In genomic region chr16:65655490-65655889, GRCm38 (mm10) we compare ENCODE assay signal across 33 mouse cellular contexts.
DNase-seq lines count a peak whose midpoint lies in the region; ATAC-seq and TF ChIP-seq lines count a peak whose summit lies in the region.
"Had no signal": no experiment of that assay in that cellular context is flagged by ENCODE, and none has a peak within 500 bp of the region (broad histone marks: within the 10 kb centered on the region; RNA-seq: fewer than 3 reads in every experiment).

No protein-coding gene starts in this region.

- no peak for TF ChIP-seq RAD21 in MEL (IDR thresholded peaks at IDR 0.05; ENCODE audit: low read depth, low read length)

- H3K27ac ChIP-seq in midbrain, embryonic 11.5 days (ENCODE audit: low read depth, low read length), result no peak overlapping the region
- H3K27ac ChIP-seq in midbrain, embryonic 10.5 days (replicated peaks), result no peak overlapping the region
- no peak overlapping the region for H3K27ac ChIP-seq in MEL (ENCODE audit: control insufficient read depth, low read depth, low read length)
- H3K27ac ChIP-seq in forebrain, postnatal 0 days (ENCODE audit: low read depth, low read length), result no peak overlapping the region
- H3K27ac ChIP-seq: embryonic facial prominence, embryonic 10.5 days; embryonic facial prominence, embryonic 13.5 days; forebrain, embryonic 10.5 days; forebrain, embryonic 13.5 days; gastrocnemius, adult 2 months; heart, embryonic 15.5 days; hindbrain, embryonic 14.5 days; hindbrain, postnatal 0 days had no signal

- TF ChIP-seq POLR2A in MEL (IDR thresholded peaks at IDR 0.05; ENCODE audit: control insufficient read depth in 1 of 2, insufficient read depth in 1 of 2, low read depth in 1 of 2, low read length in 2 of 2, poor library complexity in 1 of 2), result no peak

- TF ChIP-seq EP300 in MEL (IDR thresholded peaks at IDR 0.05; ENCODE audit: low read depth in 1 of 2, low read length in 2 of 2), result no peak

- no peaks in the 10 kb centered on the region for H3K36me3 ChIP-seq in midbrain, embryonic 11.5 days (ENCODE audit: control insufficient read depth, insufficient read depth, low read length)
- no peaks in the 10 kb centered on the region for H3K36me3 ChIP-seq in midbrain, embryonic 10.5 days
- no peaks in the 10 kb centered on the region for H3K36me3 ChIP-seq in MEL (ENCODE audit: control insufficient read depth in 1 of 2, insufficient read depth in 2 of 2, low read length in 2 of 2)
- no peaks in the 10 kb centered on the region for H3K36me3 ChIP-seq in forebrain, postnatal 0 days (ENCODE audit: insufficient read depth)
- H3K36me3 ChIP-seq: embryonic facial prominence, embryonic 10.5 days; embryonic facial prominence, embryonic 13.5 days; forebrain, embryonic 10.5 days; G1E; heart, embryonic 12.5 days; heart, embryonic 15.5 days had no signal

- no peak overlapping the region for H3K9ac ChIP-seq in midbrain, embryonic 11.5 days (ENCODE audit: low read length)
- no peak overlapping the region for H3K9ac ChIP-seq in MEL (ENCODE audit: control insufficient read depth, low read depth, low read length, poor library complexity, severe bottlenecking)
- no peak overlapping the region for H3K9ac ChIP-seq in forebrain, postnatal 0 days
- H3K9ac ChIP-seq: embryonic facial prominence, embryonic 13.5 days; forebrain, embryonic 13.5 days; heart, embryonic 12.5 days; heart, embryonic 15.5 days; hindbrain, embryonic 14.5 days had no signal

- no peak for TF ChIP-seq CTCF in MEL (IDR thresholded peaks at IDR 0.05 in 2 of 3, conservative IDR thresholded peaks at IDR 0.05 in 1 of 3; ENCODE audit: control insufficient read depth in 1 of 3, insufficient read depth in 1 of 3, low read depth in 2 of 3, low read length in 3 of 3, poor library complexity in 1 of 3, severe bottlenecking in 1 of 3)
- no peak for TF ChIP-seq CTCF in forebrain, postnatal 0 days (IDR thresholded peaks at IDR 0.05; ENCODE audit: low read depth)

- no peak overlapping the region for H3K4me2 ChIP-seq in midbrain, embryonic 11.5 days
- no peak overlapping the region for H3K4me2 ChIP-seq in forebrain, postnatal 0 days (ENCODE audit: low read depth)
- H3K4me2 ChIP-seq: embryonic facial prominence, embryonic 13.5 days; forebrain, embryonic 13.5 days; heart, embryonic 12.5 days; heart, embryonic 15.5 days; hindbrain, embryonic 14.5 days had no signal

- no peaks in the 10 kb centered on the region for H3K79me2 ChIP-seq in MEL (ENCODE audit: control insufficient read depth, insufficient read depth, low read length, poor library complexity)

- no peak for DNase-seq in midbrain, embryonic 11.5 days (ENCODE audit: low spot score, missing footprints)
- DNase-seq in midbrain, embryonic 10.5 days (ENCODE audit: low spot score), result no peak
- DNase-seq in MEL (ENCODE audit: low read depth, low spot score), result peak; percentile 20
- no peak for DNase-seq in spleen, postnatal 14 days (ENCODE audit: low spot score in 2 of 2)
- no peak for DNase-seq in ovary, adult 18-20 months (ENCODE audit: low spot score)
- DNase-seq in layer of hippocampus, adult 9-10 months (ENCODE audit: low spot score), result no peak
- no peak for DNase-seq in forebrain, postnatal 0 days
- DNase-seq: adrenal gland, adult 8-10 months; adrenal gland, postnatal 25 days; cerebellum, adult 18-20 months; cerebellum, adult 9-10 months; cerebellum, postnatal 14 days; embryo, embryonic 11 days; gastrocnemius, adult 2 months; gastrocnemius, postnatal 14 days; heart, adult 18-20 months; heart, postnatal 10 days; heart, postnatal 36 days had no signal

- H3K9me3 ChIP-seq in midbrain, embryonic 11.5 days (ENCODE audit: control insufficient read depth, low read length), result no peaks in the 10 kb centered on the region
- no peaks in the 10 kb centered on the region for H3K9me3 ChIP-seq in midbrain, embryonic 10.5 days (replicated peaks)
- H3K9me3 ChIP-seq in MEL (replicated peaks; ENCODE audit: insufficient read depth, low read length), result no peaks in the 10 kb centered on the region
- no peaks in the 10 kb centered on the region for H3K9me3 ChIP-seq in forebrain, postnatal 0 days (ENCODE audit: low read length)
- H3K9me3 ChIP-seq: embryonic facial prominence, embryonic 10.5 days; embryonic facial prominence, embryonic 13.5 days; forebrain, embryonic 10.5 days; forebrain, embryonic 13.5 days; G1E; heart, embryonic 12.5 days; heart, embryonic 15.5 days had no signal

- no peak overlapping the region for H3K4me3 ChIP-seq in midbrain, embryonic 11.5 days (ENCODE audit: low read depth, low read length)
- no peak overlapping the region for H3K4me3 ChIP-seq in midbrain, embryonic 10.5 days
- no peak overlapping the region for H3K4me3 ChIP-seq in MEL (ENCODE audit: control insufficient read depth in 1 of 2, insufficient read depth in 1 of 2, low read depth in 2 of 2, low read length in 2 of 2)
- H3K4me3 ChIP-seq in forebrain, postnatal 0 days (ENCODE audit: low read depth, low read length), result no peak overlapping the region
- H3K4me3 ChIP-seq: embryonic facial prominence, embryonic 10.5 days; embryonic facial prominence, embryonic 13.5 days; forebrain, embryonic 10.5 days; forebrain, embryonic 13.5 days; gastrocnemius, adult 2 months; heart, embryonic 12.5 days; heart, embryonic 15.5 days had no signal

- H3K27me3 ChIP-seq in midbrain, embryonic 11.5 days (ENCODE audit: control insufficient read depth, insufficient read depth, low read length), result no peaks in the 10 kb centered on the region
- H3K27me3 ChIP-seq in midbrain, embryonic 10.5 days (ENCODE audit: low read depth, poor library complexity, severe bottlenecking), result no peaks in the 10 kb centered on the region
- no peaks in the 10 kb centered on the region for H3K27me3 ChIP-seq in MEL (ENCODE audit: control insufficient read depth in 1 of 2, insufficient read depth in 2 of 2, low read length in 2 of 2)
- H3K27me3 ChIP-seq in forebrain, postnatal 0 days (ENCODE audit: insufficient read depth, low read length), result no peaks in the 10 kb centered on the region
- H3K27me3 ChIP-seq: embryonic facial prominence, embryonic 13.5 days; forebrain, embryonic 13.5 days; heart, embryonic 12.5 days; heart, embryonic 15.5 days had no signal

- no peaks in the 10 kb centered on the region for H3K4me1 ChIP-seq in midbrain, embryonic 11.5 days (ENCODE audit: control insufficient read depth, insufficient read depth, low read length)
- H3K4me1 ChIP-seq in midbrain, embryonic 10.5 days, result peaks cover 5% of the 10 kb centered on the region
- no peaks in the 10 kb centered on the region for H3K4me1 ChIP-seq in MEL (ENCODE audit: control insufficient read depth in 1 of 2, insufficient read depth in 2 of 2, low read length in 2 of 2)
- no peaks in the 10 kb centered on the region for H3K4me1 ChIP-seq in forebrain, postnatal 0 days (ENCODE audit: insufficient read depth)
- H3K4me1 ChIP-seq: embryonic facial prominence, embryonic 10.5 days; embryonic facial prominence, embryonic 13.5 days; forebrain, embryonic 10.5 days; forebrain, embryonic 13.5 days; heart, embryonic 12.5 days; heart, embryonic 15.5 days had no signal

- ATAC-seq in midbrain, embryonic 11.5 days (ENCODE audit: low FRiP score), result peak; percentile 23; the same call in 1 of the 2 replicates
- ATAC-seq in granulocyte monocyte progenitor cell, adult 5-6 weeks (replicated peaks; ENCODE audit: poor library complexity, severe bottlenecking), result peak; percentile 68
- no peak for ATAC-seq in forebrain, postnatal 0 days
- ATAC-seq: activated CD4-positive, CD25-positive, alpha-beta regulatory T cell, adult 4 months; CD4-positive, CD25-positive, alpha-beta regulatory T cell, adult 4 months; forebrain, embryonic 13.5 days; forebrain, embryonic 16.5 days; hindbrain, postnatal 0 days; inflammation-experienced regulatory T-cells, adult 6 months; intestine, embryonic 16.5 days had no signal

TF ChIP-seq in MEL, 35 proteins besides CTCF, POLR2A, EP300 and RAD21:
- TF ChIP-seq MAFK (IDR thresholded peaks at IDR 0.05; ENCODE audit: borderline replicate concordance, low read depth, low read length) (peak; percentile 87; the same call in 1 of the 2 replicates), CHD1 (IDR thresholded peaks at IDR 0.05; ENCODE audit: low read depth, low read length) (no peak)
